Mouse (Mus musculus) hindbrain, embryonic 11.5 days (tissue): Measurements from ENCODE around the gene Tmem51. TPM values are rescaled to one million over a fixed set of nuclear protein-coding genes. Genes with fewer than 3 reads are reported as not detected.

Source experiments
- ATAC-seq: fragments of 200-750 bp; cut with Nextera tagmentation; 2 replicates; pipeline ENCODE4 v1.8.0; 2017; ENCODE audit warnings: mild to moderate bottlenecking, moderate TSS enrichment, moderate library complexity; ENCODE audit not compliant: low FRiP score
- DNase-seq: peaks from one replicate; pipeline ENCODE4 v3.0.0-alpha.2; 2015; ENCODE audit warnings: low spot score
- H3K27ac ChIP-seq: fragments of 300-500 bp; sonication (generic); 2 replicates; pipeline ENCODE4 v1.5.1; 2014; ENCODE audit warnings: mild to moderate bottlenecking, low read depth, low read length
- H3K27me3 ChIP-seq: fragments of 300-500 bp; sonication (generic); 2 replicates; pipeline ENCODE4 v1.6.1; 2014; ENCODE audit warnings: mild to moderate bottlenecking, low read length, moderate library complexity, mixed read lengths; ENCODE audit not compliant: control insufficient read depth, insufficient read depth
- H3K36me3 ChIP-seq: fragments of 300-500 bp; sonication (generic); 2 replicates; pipeline ENCODE4 v1.6.1; 2014; ENCODE audit warnings: mild to moderate bottlenecking, low read length, moderate library complexity, mixed read lengths; ENCODE audit not compliant: control insufficient read depth, insufficient read depth
- H3K4me1 ChIP-seq: fragments of 300-500 bp; sonication (generic); replicated peaks from 2 replicates; pipeline ENCODE4 v1.6.1; 2014; ENCODE audit warnings: low read length, mixed read lengths; ENCODE audit not compliant: control insufficient read depth, insufficient read depth
- H3K4me2 ChIP-seq: fragments of 300-500 bp; sonication (generic); replicated peaks from 2 replicates; pipeline ENCODE4 v1.6.1; 2014; ENCODE audit warnings: mild to moderate bottlenecking, low read depth, low read length
- H3K4me3 ChIP-seq: fragments of 300-500 bp; sonication (generic); 2 replicates; pipeline ENCODE4 v1.5.1; 2014; ENCODE audit warnings: low read depth, low read length
- H3K9ac ChIP-seq: fragments of 300-500 bp; sonication (generic); 2 replicates; pipeline ENCODE4 v1.6.1; 2014; ENCODE audit warnings: low read depth, low read length
- H3K9me3 ChIP-seq: fragments of 300-500 bp; sonication (generic); 2 replicates; pipeline ENCODE4 v1.6.1; 2016; ENCODE audit warnings: low read length; ENCODE audit not compliant: control insufficient read depth
- WGBS: fragments of 180-500 bp; shearing (Covaris S2); extraction: QIAGEN DNeasy Blood & Tissue Kit; methylation state at CpG from one replicate; pipeline ENCODE4 v1.1.7; 2014; 5-methylcytosine and 5-hydroxymethylcytosine counted together
- polyA plus RNA-seq: library from polyadenylated mRNA; unstranded; fragments of >200 nt; fragmentation: Nextera tagmentation; extraction: Ambion mirVana; gene quantifications from 2 replicates; pipeline ENCODE4 v1.2.1, GENCODE M21; 2014

The Tmem51 gene
- polyA plus RNA-seq, 1 experiment from 2014 or later = 8.1 TPM

- Histone ChIP-seq H3K9me3 (no peaks in the 10 kb centered on the region), H3K36me3 (no peaks in the 10 kb centered on the region), H3K4me2 (no peak overlapping the region), H3K27me3 (peaks cover 18% of the 10 kb centered on the region), H3K4me1 (peaks cover 5% of the 10 kb centered on the region), H3K27ac (no peak overlapping the region), H3K4me3 (no peak overlapping the region), H3K9ac (no peak overlapping the region)
- DNase-seq = no peak
- ATAC-seq = no peak
- WGBS = 76% methylated on average over 14 of the region's 14 CpGs
Observed at GRCm38 (mm10) chr4:142079629-142080486, 4.2 kb downstream of the Tmem51 start.

- no peaks in the 10 kb centered on the region for H3K4me1 ChIP-seq
- no peaks in the 10 kb centered on the region for H3K36me3 ChIP-seq
- no peaks in the 10 kb centered on the region for H3K9me3 ChIP-seq
- ATAC-seq (no peak), DNase-seq (no peak)
- H3K4me2 ChIP-seq = no peak overlapping the region
- H3K9ac ChIP-seq = no peak overlapping the region
- H3K27ac ChIP-seq = no peak overlapping the region
- H3K27me3 ChIP-seq = peaks cover 9% of the 10 kb centered on the region
- H3K4me3 ChIP-seq = no peak overlapping the region
- WGBS = 51% methylated on average over 18 of the region's 18 CpGs
Observed at GRCm38 (mm10) chr4:142077572-142078271, 6.4 kb downstream of the Tmem51 start.

GRCm38 (mm10) chr4:142076883-142077282 is 7.2 kb downstream of the Tmem51 start:
- no peak overlapping the region for H3K27ac ChIP-seq
- H3K4me2 ChIP-seq = no peak overlapping the region
- DNase-seq (no peak), ATAC-seq (no peak)
- no peaks in the 10 kb centered on the region for H3K4me1 ChIP-seq
- no peaks in the 10 kb centered on the region for H3K9me3 ChIP-seq
- WGBS = 45% methylated on average over 1 of the region's 1 CpGs
- H3K9ac ChIP-seq = no peak overlapping the region
- H3K27me3 ChIP-seq = peaks cover 9% of the 10 kb centered on the region
- H3K4me3 ChIP-seq = no peak overlapping the region
- no peaks in the 10 kb centered on the region for H3K36me3 ChIP-seq

GRCm38 (mm10) chr4:142075931-142076330 is 8.2 kb downstream of the Tmem51 start:
- Histone ChIP-seq H3K27ac (no peak overlapping the region), H3K4me3 (no peak overlapping the region), H3K9me3 (no peaks in the 10 kb centered on the region), H3K9ac (no peak overlapping the region), H3K36me3 (no peaks in the 10 kb centered on the region), H3K4me1 (no peaks in the 10 kb centered on the region), H3K4me2 (no peak overlapping the region), H3K27me3 (peaks cover 7% of the 10 kb centered on the region)
- WGBS = 78% methylated on average over 11 of the region's 11 CpGs
- ATAC-seq (no peak), DNase-seq (no peak)

- no peak overlapping the region for H3K4me2 ChIP-seq
- H3K9me3 ChIP-seq = no peaks in the 10 kb centered on the region
- 0 out of 2 replicates have a peak, but pooled peaks cover 2% of the 10 kb centered on the region for H3K4me1 ChIP-seq
- ATAC-seq (no peak), DNase-seq (no peak)
- peaks cover 12% of the 10 kb centered on the region; the same call in 1 of the 2 replicates for H3K27me3 ChIP-seq
- no peak overlapping the region for H3K9ac ChIP-seq
- 68% methylated on average over 12 of the region's 13 CpGs for WGBS
- H3K27ac ChIP-seq = no peak overlapping the region
- no peaks in the 10 kb centered on the region for H3K36me3 ChIP-seq
- H3K4me3 ChIP-seq = no peak overlapping the region
Observed at GRCm38 (mm10) chr4:142074060-142074732, 9.9 kb downstream of the Tmem51 start.

- 0 out of 2 replicates have a peak, but pooled peaks cover 2% of the 10 kb centered on the region for H3K4me1 ChIP-seq
- peak; percentile 47 for DNase-seq
- H3K36me3 ChIP-seq = no peaks in the 10 kb centered on the region
- peaks cover 10% of the 10 kb centered on the region; the same call in 1 of the 2 replicates for H3K27me3 ChIP-seq
- no peak overlapping the region for H3K4me3 ChIP-seq
- H3K9ac ChIP-seq = no peak overlapping the region
- WGBS = 7% methylated on average over 18 of the region's 18 CpGs
- no peak overlapping the region for H3K27ac ChIP-seq
- no peak overlapping the region for H3K4me2 ChIP-seq
- H3K9me3 ChIP-seq = no peaks in the 10 kb centered on the region
- no peak for ATAC-seq
Observed at GRCm38 (mm10) chr4:142071243-142071991, 12.7 kb downstream of the Tmem51 start.

GRCm38 (mm10) chr4:142070840-142071239 is 13.3 kb downstream of the Tmem51 start:
- no peak overlapping the region for H3K4me2 ChIP-seq
- H3K27ac ChIP-seq = no peak overlapping the region

More at GRCm38 (mm10) chr4:142070840-142071239, 13.3 kb downstream of the Tmem51 start:
- Histone ChIP-seq H3K4me1 (0 out of 2 replicates have a peak, but pooled peaks cover 2% of the 10 kb centered on the region), H3K27me3 (peaks cover 10% of the 10 kb centered on the region; the same call in 1 of the 2 replicates), H3K9me3 (no peaks in the 10 kb centered on the region), H3K4me3 (no peak overlapping the region), H3K9ac (no peak overlapping the region), H3K36me3 (no peaks in the 10 kb centered on the region)
- WGBS = 3% methylated on average over 8 of the region's 8 CpGs
- ATAC-seq (no peak), DNase-seq (no peak)
